Mouse (Mus musculus): Measurements from ENCODE around the gene Pex19. TPM values are rescaled to one million over a fixed set of nuclear protein-coding genes. Genes with fewer than 3 reads are reported as not detected.

The Pex19 gene
- polyA plus RNA-seq, 1 experiment: 64.1 TPM

- H3K4me1 ChIP-seq (ENCODE audit: control insufficient read depth, insufficient read depth, low read length): no peaks in the 10 kb centered on the region
- H3K27ac ChIP-seq (ENCODE audit: insufficient read depth, low read depth, low read length): no peak overlapping the region
- no peak overlapping the region for H3K4me3 ChIP-seq (ENCODE audit: insufficient read depth, low read length)
- TF ChIP-seq POLR2A (IDR thresholded peaks at IDR 0.05; ENCODE audit: borderline replicate concordance, low read depth, low read length): no peak
- no peak for TF ChIP-seq CTCF (IDR thresholded peaks at IDR 0.05; ENCODE audit: low read depth, low read length)
Observed at GRCm38 (mm10) chr1:172103619-172104018, 22.9 kb upstream of the Pex19 start.

GRCm38 (mm10) chr1:172105101-172105500, 21.5 kb upstream of the Pex19 start:
- Histone ChIP-seq H3K4me1 (ENCODE audit: control insufficient read depth, insufficient read depth, low read length) (no peaks in the 10 kb centered on the region), H3K27ac (ENCODE audit: insufficient read depth, low read depth, low read length) (no peak overlapping the region), H3K4me3 (ENCODE audit: insufficient read depth, low read length) (no peak overlapping the region)
- no peak for TF ChIP-seq CTCF (IDR thresholded peaks at IDR 0.05; ENCODE audit: low read depth, low read length)
- TF ChIP-seq POLR2A (IDR thresholded peaks at IDR 0.05; ENCODE audit: borderline replicate concordance, low read depth, low read length): no peak

GRCm38 (mm10) chr1:172107777-172108477, 18.6 kb upstream of the Pex19 start:
- no peaks in the 10 kb centered on the region for H3K4me1 ChIP-seq (ENCODE audit: control insufficient read depth, insufficient read depth, low read length)
- TF ChIP-seq POLR2A (IDR thresholded peaks at IDR 0.05; ENCODE audit: borderline replicate concordance, low read depth, low read length) (no peak), CTCF (IDR thresholded peaks at IDR 0.05; ENCODE audit: low read depth, low read length) (no peak)
- H3K4me3 ChIP-seq (ENCODE audit: insufficient read depth, low read length): no peak overlapping the region
- no peak overlapping the region for H3K27ac ChIP-seq (ENCODE audit: insufficient read depth, low read depth, low read length)

GRCm38 (mm10) chr1:172116948-172117347, 9.6 kb upstream of the Pex19 start:
- Histone ChIP-seq H3K4me3 (ENCODE audit: insufficient read depth, low read length) (no peak overlapping the region), H3K27ac (ENCODE audit: insufficient read depth, low read depth, low read length) (no peak overlapping the region), H3K4me1 (ENCODE audit: control insufficient read depth, insufficient read depth, low read length) (no peaks in the 10 kb centered on the region)
- TF ChIP-seq POLR2A (IDR thresholded peaks at IDR 0.05; ENCODE audit: borderline replicate concordance, low read depth, low read length): no peak
- no peak for TF ChIP-seq CTCF (IDR thresholded peaks at IDR 0.05; ENCODE audit: low read depth, low read length)

GRCm38 (mm10) chr1:172119100-172119499, 7.5 kb upstream of the Pex19 start:
- no peaks in the 10 kb centered on the region for H3K4me1 ChIP-seq (ENCODE audit: control insufficient read depth, insufficient read depth, low read length)
- no peak overlapping the region for H3K4me3 ChIP-seq (ENCODE audit: insufficient read depth, low read length)
- TF ChIP-seq CTCF (IDR thresholded peaks at IDR 0.05; ENCODE audit: low read depth, low read length) (no peak), POLR2A (IDR thresholded peaks at IDR 0.05; ENCODE audit: borderline replicate concordance, low read depth, low read length) (no peak)
- no peak overlapping the region for H3K27ac ChIP-seq (ENCODE audit: insufficient read depth, low read depth, low read length)

GRCm38 (mm10) chr1:172119720-172120119, 6.8 kb upstream of the Pex19 start:
- Histone ChIP-seq H3K4me3 (ENCODE audit: insufficient read depth, low read length) (no peak overlapping the region), H3K4me1 (ENCODE audit: control insufficient read depth, insufficient read depth, low read length) (no peaks in the 10 kb centered on the region), H3K27ac (ENCODE audit: insufficient read depth, low read depth, low read length) (no peak overlapping the region)
- TF ChIP-seq CTCF (IDR thresholded peaks at IDR 0.05; ENCODE audit: low read depth, low read length): peak; percentile 51; the same call in 1 of the 2 replicates
- TF ChIP-seq POLR2A (IDR thresholded peaks at IDR 0.05; ENCODE audit: borderline replicate concordance, low read depth, low read length): no peak

- no peak overlapping the region for H3K4me3 ChIP-seq (ENCODE audit: insufficient read depth, low read length)
- peaks cover 3% of the 10 kb centered on the region; the same call in 1 of the 2 replicates for H3K4me1 ChIP-seq (ENCODE audit: control insufficient read depth, insufficient read depth, low read length)
- TF ChIP-seq POLR2A (IDR thresholded peaks at IDR 0.05; ENCODE audit: borderline replicate concordance, low read depth, low read length): no peak
- no peak for TF ChIP-seq CTCF (IDR thresholded peaks at IDR 0.05; ENCODE audit: low read depth, low read length)
- H3K27ac ChIP-seq (ENCODE audit: insufficient read depth, low read depth, low read length): no peak overlapping the region
Observed at GRCm38 (mm10) chr1:172122671-172123070, 3.9 kb upstream of the Pex19 start.

- Histone ChIP-seq H3K27ac (ENCODE audit: insufficient read depth, low read depth, low read length) (no peak overlapping the region), H3K4me1 (ENCODE audit: control insufficient read depth, insufficient read depth, low read length) (peaks cover 3% of the 10 kb centered on the region; the same call in 1 of the 2 replicates), H3K4me3 (ENCODE audit: insufficient read depth, low read length) (no peak overlapping the region)
- TF ChIP-seq CTCF (IDR thresholded peaks at IDR 0.05; ENCODE audit: low read depth, low read length) (no peak), POLR2A (IDR thresholded peaks at IDR 0.05; ENCODE audit: borderline replicate concordance, low read depth, low read length) (no peak)
Observed at GRCm38 (mm10) chr1:172124572-172124971, 2.0 kb upstream of the Pex19 start.

- TF ChIP-seq POLR2A (IDR thresholded peaks at IDR 0.05; ENCODE audit: borderline replicate concordance, low read depth, low read length) (no peak), CTCF (IDR thresholded peaks at IDR 0.05; ENCODE audit: low read depth, low read length) (no peak)
- peaks cover 3% of the 10 kb centered on the region; the same call in 1 of the 2 replicates for H3K4me1 ChIP-seq (ENCODE audit: control insufficient read depth, insufficient read depth, low read length)
- H3K4me3 ChIP-seq (ENCODE audit: insufficient read depth, low read length): peak overlapping the region; percentile 94
- no peak overlapping the region for H3K27ac ChIP-seq (ENCODE audit: insufficient read depth, low read depth, low read length)
Observed at GRCm38 (mm10) chr1:172127487-172127886, 932 bp downstream of the Pex19 start.

GRCm38 (mm10) chr1:172128563-172128962, 2.0 kb downstream of the Pex19 start:
- Histone ChIP-seq H3K4me1 (ENCODE audit: control insufficient read depth, insufficient read depth, low read length) (peaks cover 3% of the 10 kb centered on the region; the same call in 1 of the 2 replicates), H3K27ac (ENCODE audit: insufficient read depth, low read depth, low read length) (no peak overlapping the region), H3K4me3 (ENCODE audit: insufficient read depth, low read length) (no peak overlapping the region)
- TF ChIP-seq CTCF (IDR thresholded peaks at IDR 0.05; ENCODE audit: low read depth, low read length): no peak
- TF ChIP-seq POLR2A (IDR thresholded peaks at IDR 0.05; ENCODE audit: borderline replicate concordance, low read depth, low read length): no peak
